9 mouse cellular contexts compared by ENCODE assay signal in the genomic region with DNA sequence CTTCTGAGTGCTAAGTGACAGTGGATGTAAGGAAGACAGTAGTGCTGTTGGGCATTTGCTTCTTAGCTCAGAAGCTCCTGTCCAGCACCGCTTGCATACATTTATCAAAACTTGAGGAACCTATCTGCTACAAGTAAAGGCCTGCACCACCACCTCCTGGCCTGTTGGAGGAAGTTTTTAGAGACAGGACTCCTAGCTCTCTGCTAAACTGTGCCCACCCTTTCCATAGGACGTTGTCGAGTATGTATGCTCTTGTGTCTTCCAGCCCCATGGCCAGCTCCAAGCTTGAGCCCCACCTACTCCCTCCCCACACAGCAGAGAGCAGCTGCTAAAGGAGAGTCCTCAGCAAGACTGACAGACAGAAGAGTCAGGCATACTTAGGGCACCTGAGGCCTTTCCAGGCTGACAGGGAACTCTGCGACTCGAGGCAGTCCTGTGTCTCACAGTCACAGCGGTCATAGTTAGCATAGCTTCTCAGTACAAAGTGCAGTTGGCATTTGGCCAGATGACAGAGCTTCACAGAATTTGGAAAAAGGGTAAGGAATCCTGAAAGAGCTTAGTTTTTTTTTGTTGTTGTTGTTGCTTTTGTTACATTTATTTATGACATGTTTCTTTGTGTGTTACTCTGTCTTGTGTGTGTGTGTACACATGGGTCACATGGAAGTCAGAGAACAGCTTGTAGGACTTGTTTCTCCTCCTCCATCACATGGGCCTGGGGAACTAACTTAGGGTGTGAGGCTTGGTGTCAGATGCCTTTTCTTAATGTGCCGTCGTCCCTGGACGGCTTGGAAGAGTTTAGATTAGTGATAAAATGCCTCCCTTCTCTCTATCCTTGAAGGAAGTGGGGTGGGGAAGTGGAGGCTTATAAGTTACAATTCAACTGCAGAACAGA. TPM values are rescaled to one million over a fixed set of nuclear protein-coding genes. Genes with fewer than 3 reads are reported as not detected.
DNase-seq lines count a peak whose midpoint lies in the region; ATAC-seq and TF ChIP-seq lines count a peak whose summit lies in the region.
"Had no signal": no experiment of that assay in that cellular context is flagged by ENCODE, and none has a peak within 500 bp of the region (broad histone marks: within the 10 kb centered on the region; RNA-seq: fewer than 3 reads in every experiment).

No protein-coding gene starts in this region.

- no peaks in the 10 kb centered on the region for H3K4me1 ChIP-seq in kidney, embryonic 15.5 days
- H3K4me1 ChIP-seq in intestine, postnatal 0 days (replicated peaks; ENCODE audit: control insufficient read depth, insufficient read depth, low read length) = no peaks in the 10 kb centered on the region
- H3K4me1 ChIP-seq in hindbrain, embryonic 11.5 days (replicated peaks; ENCODE audit: control insufficient read depth, insufficient read depth, low read length) = no peaks in the 10 kb centered on the region
- H3K4me1 ChIP-seq: hindbrain, embryonic 13.5 days had no signal

- CTCF ChIA-PET in Patski (lab: Charles Lee) = interaction anchor here (0.7 to 1.6 kb wide), 6 partner anchors 12 to 103 kb away, joined by 3 to 5 read pairs (median 3); no protein-coding TSS in a partner anchor

- H3K27me3 ChIP-seq in kidney, embryonic 15.5 days = no peaks in the 10 kb centered on the region
- no peaks in the 10 kb centered on the region for H3K27me3 ChIP-seq in Patski
- H3K27me3 ChIP-seq in intestine, postnatal 0 days (replicated peaks; ENCODE audit: control insufficient read depth, insufficient read depth, low read length) = no peaks in the 10 kb centered on the region
- H3K27me3 ChIP-seq in hindbrain, embryonic 11.5 days (ENCODE audit: control insufficient read depth, insufficient read depth, low read length) = no peaks in the 10 kb centered on the region
- H3K27me3 ChIP-seq: hindbrain, embryonic 13.5 days had no signal

- no peak overlapping the region for H3K27ac ChIP-seq in kidney, embryonic 15.5 days
- H3K27ac ChIP-seq in intestine, postnatal 0 days (ENCODE audit: low read depth, low read length) = no peak overlapping the region
- H3K27ac ChIP-seq in hindbrain, embryonic 11.5 days (ENCODE audit: low read depth, low read length) = no peak overlapping the region
- H3K27ac ChIP-seq: hindbrain, embryonic 13.5 days had no signal

- POLR2A ChIA-PET in Patski (lab: Charles Lee) = no interaction called here

- H3K4me2 ChIP-seq in kidney, embryonic 15.5 days = no peak overlapping the region
- no peak overlapping the region for H3K4me2 ChIP-seq in intestine, postnatal 0 days (replicated peaks; ENCODE audit: low read depth)
- no peak overlapping the region for H3K4me2 ChIP-seq in hindbrain, embryonic 11.5 days (replicated peaks; ENCODE audit: low read depth, low read length)
- H3K4me2 ChIP-seq: hindbrain, embryonic 13.5 days had no signal

- peak; percentile 14 for TF ChIP-seq CTCF in Patski (IDR thresholded peaks at IDR 0.05)
- peak; percentile 68 for TF ChIP-seq CTCF in intestine, postnatal 0 days (IDR thresholded peaks at IDR 0.05; ENCODE audit: low read depth)

- no peaks in the 10 kb centered on the region for H3K36me3 ChIP-seq in kidney, embryonic 15.5 days
- H3K36me3 ChIP-seq in intestine, postnatal 0 days (ENCODE audit: control insufficient read depth, insufficient read depth) = no peaks in the 10 kb centered on the region
- no peaks in the 10 kb centered on the region for H3K36me3 ChIP-seq in hindbrain, embryonic 11.5 days (ENCODE audit: control insufficient read depth, insufficient read depth, low read length)
- H3K36me3 ChIP-seq: hindbrain, embryonic 13.5 days had no signal

- no peak; the same call in 1 of the 2 replicates for ATAC-seq in kidney, embryonic 15.5 days (replicated peaks; ENCODE audit: low FRiP score)
- no peak for ATAC-seq in Patski
- ATAC-seq in intestine, postnatal 0 days = peak; percentile 75
- peak; percentile 71; the same call in 1 of the 2 replicates for ATAC-seq in megakaryocyte, adult 5-6 weeks (ENCODE audit: poor library complexity, severe bottlenecking)
- no peak for ATAC-seq in hindbrain, embryonic 11.5 days (ENCODE audit: low FRiP score)

- no peak overlapping the region for H3K9ac ChIP-seq in kidney, embryonic 15.5 days
- no peak overlapping the region; the same call in 1 of the 2 replicates for H3K9ac ChIP-seq in intestine, postnatal 0 days (ENCODE audit: low read depth, low read length)
- no peak overlapping the region for H3K9ac ChIP-seq in hindbrain, embryonic 11.5 days (ENCODE audit: low read depth, low read length)
- H3K9ac ChIP-seq: hindbrain, embryonic 13.5 days had no signal

- WGBS in kidney, embryonic 15.5 days = 49% methylated on average over 9 of the region's 9 CpGs
- WGBS in intestine, postnatal 0 days = 36% methylated on average over 9 of the region's 9 CpGs
- 80% methylated on average over 9 of the region's 9 CpGs for WGBS in hindbrain, embryonic 11.5 days

- no peaks in the 10 kb centered on the region for H3K9me3 ChIP-seq in kidney, embryonic 15.5 days (replicated peaks)
- H3K9me3 ChIP-seq in intestine, postnatal 0 days (ENCODE audit: control insufficient read depth) = no peaks in the 10 kb centered on the region
- H3K9me3 ChIP-seq in hindbrain, embryonic 11.5 days (ENCODE audit: control insufficient read depth, low read length) = no peaks in the 10 kb centered on the region
- H3K9me3 ChIP-seq: hindbrain, embryonic 13.5 days had no signal

- in situ Hi-C loops in Patski (cut with MboI; ENCODE audit: low pct_unique_long_range_greater_than_20kb) = no loop called here

- DNase-seq in kidney, adult 11 months = peak; percentile 42
- no peak for DNase-seq in Patski (ENCODE audit: low read depth, low spot score)
- DNase-seq in hindbrain, embryonic 11.5 days (ENCODE audit: low spot score) = no peak
- DNase-seq in cerebellum, adult 18-20 months = no peak

- H3K4me3 ChIP-seq in kidney, embryonic 15.5 days (replicated peaks) = no peak overlapping the region
- no peak overlapping the region for H3K4me3 ChIP-seq in intestine, postnatal 0 days (ENCODE audit: low read depth, low read length)
- H3K4me3 ChIP-seq in hindbrain, embryonic 11.5 days (ENCODE audit: low read depth, low read length) = no peak overlapping the region
- H3K4me3 ChIP-seq: erythroblast, embryonic 14.5 days; hindbrain, embryonic 13.5 days had no signal

RNA-seq across cellular contexts. Expression of a gene that starts 33.8 kb away (rescaled TPM):
- polyA plus RNA-seq in kidney, embryonic 15.5 days (2015; fragmentation: Nextera tagmentation; extraction: Ambion mirVana) = 174 and 190 TPM in 2 replicates
- polyA plus RNA-seq in Patski (2021) = 158 TPM
- polyA plus RNA-seq in intestine, postnatal 0 days (2015; fragmentation: Nextera tagmentation; extraction: Ambion mirVana) = 151 and 155 TPM in 2 replicates
- total RNA-seq in megakaryocyte, adult 5-6 weeks (2015) = 200 and 258 TPM in 2 replicates
- 223 and 268 TPM in 2 replicates for total RNA-seq in megakaryocyte, adult 5-6 weeks (2017)
- polyA plus RNA-seq in hindbrain, embryonic 11.5 days (2014; fragmentation: Nextera tagmentation; extraction: Ambion mirVana) = 253 TPM in 2 replicates

RNA-seq across cellular contexts. Expression of a gene that starts 34.2 kb away (rescaled TPM):
- 3.9 and 4.2 TPM in 2 replicates for polyA plus RNA-seq in kidney, embryonic 15.5 days (2015; fragmentation: Nextera tagmentation; extraction: Ambion mirVana)
- 11.3 TPM for polyA plus RNA-seq in Patski (2021)
- 3.8 and 4.8 TPM in 2 replicates for polyA plus RNA-seq in intestine, postnatal 0 days (2015; fragmentation: Nextera tagmentation; extraction: Ambion mirVana)
- total RNA-seq in megakaryocyte, adult 5-6 weeks (2015) = 20.1 and 23.6 TPM in 2 replicates
- 21.3 and 21.5 TPM in 2 replicates for total RNA-seq in megakaryocyte, adult 5-6 weeks (2017)
- polyA plus RNA-seq in hindbrain, embryonic 11.5 days (2014; fragmentation: Nextera tagmentation; extraction: Ambion mirVana) = 4.4 and 6.3 TPM in 2 replicates

Comparison
In these comparisons a context has a peak if more than half of its experiments do, and no peak if none do; other contexts are left out.
1. ATAC-seq: peak in intestine, postnatal 0 days (single experiment) and megakaryocyte, adult 5-6 weeks (single experiment); none in kidney, embryonic 15.5 days (single experiment), Patski (single experiment) and hindbrain, embryonic 11.5 days (single experiment).